Mouse (Mus musculus): ENCODE data around the gene Cyp2w1.
"Not testable (repeated sequence)": the region's sequence is repeated elsewhere in the genome, so short reads cannot be mapped to it uniquely, and the experiment has no call there.

Gene Cyp2w1

GRCm38 (mm10) chr5:139384531-139384930 is 32.1 kb downstream of the Cyp2w1 start:
- no peak for DNase-seq (ENCODE audit: extremely low spot score)

DNA sequence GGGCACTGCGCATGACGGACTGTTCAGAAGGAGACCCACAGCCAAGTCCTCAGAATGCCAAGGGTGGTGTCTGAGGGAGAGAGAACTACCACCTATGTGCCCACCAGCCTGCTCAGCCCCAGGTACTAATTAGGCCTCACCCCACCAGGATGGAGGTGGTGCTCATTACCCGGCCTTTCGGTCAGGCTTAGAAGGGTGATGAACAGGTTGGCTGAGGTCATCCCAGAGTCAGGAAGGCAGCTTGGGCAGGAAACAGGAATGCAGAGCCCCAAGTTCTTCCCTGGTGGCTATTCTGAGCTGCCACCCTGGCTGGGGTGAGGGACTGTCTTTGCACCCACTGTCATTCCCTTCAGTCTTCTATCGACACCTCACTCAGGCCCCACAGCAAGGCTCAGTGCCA is 33.6 kb downstream of the Cyp2w1 start:
- no peak for DNase-seq (ENCODE audit: extremely low spot score)

- DNase-seq (ENCODE audit: extremely low spot score), result no peak
Measured at GRCm38 (mm10) chr5:139387329-139388194, 35.1 kb downstream of the Cyp2w1 start.

- DNase-seq (ENCODE audit: extremely low spot score), result no peak
Measured at GRCm38 (mm10) chr5:139388195-139388570, 35.8 kb downstream of the Cyp2w1 start.

DNA sequence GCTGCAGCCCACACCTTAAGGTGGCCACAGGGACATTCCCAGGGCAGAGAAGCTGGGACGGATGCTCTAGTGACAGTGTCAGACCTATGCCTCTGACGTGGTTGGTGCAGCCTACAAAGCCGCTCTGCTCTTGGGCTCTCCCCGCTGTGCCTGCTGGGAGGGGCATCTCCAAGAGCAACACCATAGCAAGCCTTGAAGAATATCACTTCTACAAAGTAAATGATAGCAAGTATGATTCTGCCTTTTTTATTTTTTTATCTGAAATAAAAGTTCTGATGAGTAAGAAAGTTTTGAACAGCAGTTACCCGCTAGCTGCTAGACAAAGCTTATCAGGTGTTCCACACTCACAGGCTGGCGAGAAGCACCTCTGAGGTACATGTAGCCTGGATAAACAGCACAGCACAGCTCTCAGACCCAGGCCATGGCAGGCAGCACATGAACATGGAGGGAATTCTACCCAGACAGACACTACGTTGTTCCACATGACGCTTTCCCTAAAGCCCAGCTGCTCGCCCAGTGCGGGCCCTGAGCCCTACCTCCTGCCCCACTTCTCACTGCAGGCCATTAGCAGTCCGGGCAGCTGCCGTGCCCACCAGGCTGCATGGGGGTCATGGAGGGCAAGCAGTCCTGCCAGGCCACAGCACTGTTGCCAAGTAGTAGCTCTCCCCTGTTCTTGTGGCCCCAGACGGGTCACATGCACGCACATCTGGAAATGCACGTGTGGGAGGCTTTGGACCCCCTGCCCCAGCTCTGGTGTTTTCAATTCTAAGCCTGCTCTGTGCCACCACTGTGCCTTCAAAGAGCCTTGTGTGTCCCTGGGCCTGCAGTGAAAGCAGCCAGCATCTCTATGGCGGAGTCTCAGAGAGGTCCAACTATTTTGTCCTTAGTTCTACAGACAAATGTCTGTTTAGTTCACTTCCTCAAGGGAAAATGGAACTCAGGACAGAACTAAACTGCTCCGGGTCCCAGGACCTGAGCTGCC is 36.6 kb downstream of the Cyp2w1 start:
- no peak for DNase-seq (ENCODE audit: extremely low spot score)

DNA sequence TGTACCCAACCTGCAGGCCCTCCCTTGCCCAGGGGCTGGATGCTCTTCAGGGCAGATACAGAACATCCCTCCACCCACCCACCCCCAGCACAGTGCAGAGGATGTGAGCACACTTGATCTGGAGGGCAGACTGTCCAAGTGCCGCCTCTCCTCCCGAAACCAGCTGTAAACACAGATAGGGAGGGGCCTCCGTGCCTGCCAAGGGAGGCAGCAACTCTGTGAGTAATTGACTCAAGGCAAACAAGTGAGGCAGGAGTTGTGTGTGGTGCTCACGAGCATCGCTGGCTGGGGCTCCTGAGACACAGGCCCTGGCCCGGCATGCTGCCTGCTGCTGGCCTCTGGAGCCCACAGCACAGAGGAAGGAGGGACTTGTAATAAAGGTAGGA is 37.3 kb downstream of the Cyp2w1 start:
- peak; percentile 34 for DNase-seq (ENCODE audit: extremely low spot score)

DNA sequence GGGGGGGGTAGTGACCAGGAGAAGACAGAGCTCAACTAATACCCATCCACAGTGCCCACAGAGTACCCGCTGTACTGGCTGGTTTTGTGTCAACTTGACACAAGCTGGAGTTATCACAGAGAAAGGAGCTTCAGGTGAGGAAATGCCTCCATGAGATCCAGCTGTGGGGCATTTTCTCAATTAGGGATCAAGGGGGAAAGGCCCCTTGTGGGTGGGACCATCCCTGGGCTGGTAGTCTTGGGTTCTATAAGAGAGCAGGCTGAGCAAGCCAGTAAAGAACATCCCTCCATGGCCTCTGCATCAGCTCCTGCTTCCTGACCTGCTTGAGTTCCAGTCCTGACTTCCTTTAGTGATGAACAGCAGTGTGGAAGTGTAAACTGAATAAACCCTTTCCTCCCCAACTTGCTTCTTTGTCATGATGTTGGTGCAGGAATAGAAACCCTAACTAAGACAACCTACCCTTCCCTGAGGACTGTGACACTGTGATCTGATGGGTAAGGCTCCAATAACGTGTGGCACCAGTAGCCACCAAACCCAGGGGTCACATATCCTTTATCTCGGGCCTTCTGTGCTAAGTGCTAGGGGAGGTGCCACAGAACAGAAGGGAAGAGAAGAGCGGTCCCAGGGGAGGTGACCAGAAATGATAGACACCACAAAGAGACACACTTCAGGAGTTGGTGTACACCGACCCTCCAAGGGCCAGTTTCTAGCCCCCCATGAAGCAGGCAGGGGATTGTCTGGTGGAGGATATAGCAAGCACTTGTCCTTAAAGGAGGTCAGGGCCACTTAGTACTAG is 38.1 kb downstream of the Cyp2w1 start:
- not testable (repeated sequence) for DNase-seq (ENCODE audit: extremely low spot score)

- no peak for DNase-seq (ENCODE audit: extremely low spot score)
Measured at GRCm38 (mm10) chr5:139391309-139391990, 39.0 kb downstream of the Cyp2w1 start.

DNA sequence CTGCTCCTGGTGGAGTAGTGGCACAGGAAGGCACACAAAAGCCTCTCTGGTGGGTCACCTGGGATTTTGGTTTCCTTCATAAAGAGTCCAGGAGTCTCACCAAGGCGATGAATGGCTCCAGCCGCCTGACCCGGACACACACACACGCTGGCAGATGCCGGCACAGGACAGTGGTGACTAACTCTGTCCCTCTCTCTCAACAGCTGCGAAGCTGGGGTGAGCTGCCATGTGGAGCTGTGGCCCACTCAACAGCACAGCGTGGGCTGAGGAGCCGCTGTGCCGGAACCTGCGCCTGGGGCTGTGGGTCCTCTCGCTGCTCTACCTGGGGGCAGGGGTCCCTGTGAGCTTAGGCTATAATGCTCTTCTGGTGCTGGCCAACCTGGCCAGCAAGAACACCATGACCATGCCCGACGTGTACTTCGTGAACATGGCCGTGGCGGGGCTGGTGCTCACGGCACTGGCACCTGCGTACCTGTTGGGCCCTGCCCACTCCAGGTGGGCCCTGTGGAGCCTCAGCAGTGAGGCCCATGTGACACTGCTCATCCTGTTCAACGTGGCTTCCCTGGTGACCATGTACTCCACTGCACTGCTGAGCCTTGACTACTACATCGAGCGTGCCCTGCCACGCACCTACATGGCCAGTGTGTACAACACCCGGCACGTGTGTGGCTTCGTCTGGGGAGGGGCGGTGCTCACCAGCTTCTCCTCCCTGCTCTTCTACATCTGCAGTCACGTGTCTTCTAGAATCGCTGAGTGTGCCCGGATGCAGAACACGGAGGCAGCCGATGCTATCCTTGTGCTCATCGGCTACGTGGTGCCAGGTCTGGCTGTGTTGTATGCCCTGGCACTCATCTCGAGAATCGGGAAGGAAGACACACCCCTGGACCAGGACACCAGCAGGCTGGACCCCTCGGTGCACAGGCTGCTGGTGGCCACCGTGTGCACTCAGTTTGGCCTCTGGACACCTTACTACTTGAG is 40.1 kb downstream of the Cyp2w1 start:
- DNase-seq (ENCODE audit: extremely low spot score), result no peak

GRCm38 (mm10) chr5:139393197-139393588 is 40.8 kb downstream of the Cyp2w1 start:
- no peak for DNase-seq (ENCODE audit: extremely low spot score)

DNA sequence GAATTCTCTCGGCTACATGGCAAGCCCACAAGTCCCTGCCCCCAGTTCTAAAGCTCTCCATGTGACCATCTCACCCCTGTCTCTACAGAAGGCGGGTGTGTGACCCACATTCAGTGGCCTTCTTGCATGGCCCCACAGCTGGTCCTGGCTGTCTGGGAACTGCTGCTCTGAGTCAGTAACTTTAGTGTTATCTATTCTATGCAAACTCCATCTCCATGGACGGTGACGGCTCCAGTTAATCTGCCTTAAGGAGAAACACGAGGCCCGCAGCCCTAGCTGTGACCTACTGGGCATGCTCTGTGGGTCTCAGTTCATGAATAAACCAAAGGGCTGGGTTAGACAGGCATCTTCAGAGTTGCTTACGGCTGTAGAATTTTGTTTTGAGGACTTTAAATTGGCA is 42.0 kb downstream of the Cyp2w1 start:
- no peak for DNase-seq (ENCODE audit: extremely low spot score)

DNA sequence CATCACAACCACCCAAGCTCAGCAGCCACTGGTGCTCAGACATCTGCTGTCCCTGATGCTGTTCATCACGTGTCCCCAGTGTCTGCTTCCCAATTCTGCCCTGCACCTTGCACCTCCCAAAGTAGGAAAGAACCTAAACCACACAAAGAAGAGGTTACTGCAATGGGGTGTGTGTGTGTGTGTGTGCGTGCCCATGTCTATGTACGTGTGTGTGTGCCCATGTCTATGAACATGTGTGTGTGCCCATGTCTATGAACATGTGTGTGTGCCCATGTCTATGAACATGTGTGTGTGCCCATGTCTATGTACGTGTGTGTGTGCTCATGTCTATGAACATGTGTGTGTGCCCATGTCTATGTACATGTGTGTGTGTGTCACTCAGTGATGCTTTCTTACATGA is 43.1 kb downstream of the Cyp2w1 start:
- no peak for DNase-seq (ENCODE audit: extremely low spot score)

DNA sequence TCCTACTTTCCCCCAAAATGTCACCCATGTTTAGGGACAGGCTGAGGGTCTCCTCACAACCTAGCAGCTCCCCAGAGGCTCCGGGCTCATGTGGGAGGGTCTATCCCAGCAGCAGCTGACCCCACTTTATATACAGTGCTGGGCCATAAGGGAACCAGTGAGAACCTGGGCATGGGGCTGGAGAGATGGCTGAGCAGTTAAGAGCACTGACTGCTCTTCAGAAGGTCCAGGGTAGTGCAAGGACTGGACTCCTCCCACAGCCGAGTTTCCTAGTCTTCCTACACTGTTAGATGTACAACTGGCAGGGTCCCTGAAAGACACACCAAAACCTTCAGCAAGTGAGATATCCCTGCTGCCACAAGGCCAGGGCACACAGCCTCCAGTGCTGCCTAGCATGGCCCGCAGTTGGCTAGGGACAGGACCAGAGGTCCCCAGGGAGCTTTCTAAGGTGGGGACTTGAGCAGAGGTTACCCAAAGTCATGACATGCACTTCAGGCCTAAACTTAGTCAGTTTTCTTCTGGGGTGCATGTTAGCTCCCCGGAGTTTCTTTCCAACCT is 45.0 kb downstream of the Cyp2w1 start:
- DNase-seq (ENCODE audit: extremely low spot score), result no peak

DNA sequence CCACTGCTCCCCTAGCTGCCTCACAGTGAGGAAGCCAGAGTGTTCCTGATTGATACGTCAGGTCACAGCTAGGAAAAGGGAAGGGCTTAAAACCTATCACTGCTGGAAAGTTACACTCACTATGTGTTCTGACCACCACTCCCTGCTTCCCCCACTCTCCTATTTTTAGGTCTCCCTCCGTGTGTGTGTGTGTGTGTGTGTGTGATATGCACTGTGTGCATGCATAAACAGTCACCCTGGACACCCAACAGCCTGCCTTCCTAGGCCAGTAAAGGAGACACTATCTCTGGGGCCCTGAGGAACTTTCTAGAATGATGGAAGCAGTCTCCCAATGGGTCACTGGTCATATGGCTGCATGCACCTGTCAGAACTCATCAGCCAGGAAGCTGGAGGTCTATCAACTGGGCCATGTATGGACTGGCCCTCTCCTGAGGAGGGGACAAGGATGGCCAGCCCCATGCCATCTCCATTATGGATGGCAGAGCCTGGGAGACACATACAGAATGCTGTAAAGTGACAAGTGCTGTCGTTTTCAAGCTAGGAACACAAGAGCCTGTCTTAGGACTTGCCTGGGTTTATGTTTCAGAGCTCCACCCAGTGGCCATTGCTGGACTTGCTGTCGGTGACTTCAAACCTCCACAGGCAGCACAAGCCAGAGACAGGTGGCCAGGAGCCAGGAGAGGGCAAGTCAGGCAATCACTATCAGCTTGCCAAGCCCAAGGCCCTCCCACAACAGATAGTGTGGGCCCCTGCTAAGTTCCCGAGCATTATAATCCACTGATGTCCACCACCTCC is 45.7 kb downstream of the Cyp2w1 start:
- DNase-seq (ENCODE audit: extremely low spot score), result peak; percentile 85

- DNase-seq (ENCODE audit: extremely low spot score), result no peak
Measured at GRCm38 (mm10) chr5:139398786-139399185, 46.4 kb downstream of the Cyp2w1 start.

DNA sequence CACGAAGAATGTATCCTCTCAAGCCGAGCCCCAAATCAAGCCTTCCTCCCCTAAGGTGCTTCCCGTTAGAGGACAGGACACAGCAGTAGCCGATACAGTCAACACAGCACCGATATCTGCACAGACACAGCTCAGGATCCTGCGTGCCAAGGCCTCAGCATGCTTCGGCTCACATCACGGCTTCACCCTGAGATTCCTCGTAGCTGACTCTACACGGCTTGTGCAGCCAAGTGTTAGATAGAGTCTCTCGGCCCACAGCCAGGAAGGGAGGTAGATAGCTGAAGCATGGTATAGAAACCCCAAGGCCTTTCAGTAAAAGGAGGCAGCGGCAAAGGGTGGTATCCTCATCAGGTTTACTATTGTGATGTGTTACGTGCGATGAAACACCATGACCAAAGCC is 47.6 kb downstream of the Cyp2w1 start:
- no peak for DNase-seq (ENCODE audit: extremely low spot score)

GRCm38 (mm10) chr5:139402106-139402505 is 49.7 kb downstream of the Cyp2w1 start:
- no peak for DNase-seq (ENCODE audit: extremely low spot score)

GRCm38 (mm10) chr5:139403692-139404260 is 51.4 kb downstream of the Cyp2w1 start:
- no peak for DNase-seq (ENCODE audit: extremely low spot score)
